Mouse (Mus musculus) kidney, postnatal 36 days (tissue): ENCODE measurements around the gene Papss2.

ENCODE experiments used
- DNase-seq, 2 experiments: peaks; one replicate each; pipeline ENCODE4 v3.0.0; 2021 to 2022; ENCODE audit warnings: mixed read lengths in 2 of 2

Papss2 gene

DNA sequence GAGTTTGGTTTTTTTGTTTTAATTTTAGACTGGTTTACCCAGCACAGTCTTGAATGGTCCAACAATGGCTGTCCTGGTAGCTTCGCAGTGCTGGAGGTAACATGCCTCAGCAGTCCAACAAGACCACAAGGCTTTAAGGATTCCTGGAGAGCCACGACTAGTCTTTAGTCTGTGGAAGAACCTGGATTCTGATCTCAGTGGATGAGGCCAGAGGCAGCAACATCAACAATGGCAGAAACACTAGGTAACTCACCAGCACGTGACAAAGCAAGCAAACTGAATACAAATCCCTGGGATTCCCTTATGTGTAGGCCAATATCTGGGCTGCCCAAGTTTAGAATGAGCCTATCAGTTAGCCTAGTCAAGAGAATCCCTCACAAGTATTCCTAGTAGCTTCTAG lies 117.9 kb downstream of the Papss2 start:
- no peak for DNase-seq

DNA sequence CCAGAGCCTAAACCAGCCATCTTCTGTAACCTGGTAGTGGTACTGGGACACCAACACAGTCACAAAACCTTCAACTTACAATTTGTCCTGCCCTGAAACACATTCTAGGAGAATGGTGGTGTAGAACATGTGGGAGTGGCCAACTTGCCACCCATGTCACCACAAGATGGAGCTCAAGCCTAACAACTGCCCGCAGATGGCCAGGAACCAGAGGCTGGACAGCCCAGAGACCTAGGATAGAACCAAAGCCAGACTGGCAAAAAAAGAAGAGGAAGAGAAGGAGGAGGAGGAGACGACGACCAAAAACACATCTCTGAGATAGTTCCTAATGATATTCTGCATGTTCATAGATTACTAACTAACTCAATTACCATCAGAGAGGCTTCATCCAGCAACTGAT lies 119.6 kb downstream of the Papss2 start:
- peak; percentile 85 to 87 for DNase-seq

DNA sequence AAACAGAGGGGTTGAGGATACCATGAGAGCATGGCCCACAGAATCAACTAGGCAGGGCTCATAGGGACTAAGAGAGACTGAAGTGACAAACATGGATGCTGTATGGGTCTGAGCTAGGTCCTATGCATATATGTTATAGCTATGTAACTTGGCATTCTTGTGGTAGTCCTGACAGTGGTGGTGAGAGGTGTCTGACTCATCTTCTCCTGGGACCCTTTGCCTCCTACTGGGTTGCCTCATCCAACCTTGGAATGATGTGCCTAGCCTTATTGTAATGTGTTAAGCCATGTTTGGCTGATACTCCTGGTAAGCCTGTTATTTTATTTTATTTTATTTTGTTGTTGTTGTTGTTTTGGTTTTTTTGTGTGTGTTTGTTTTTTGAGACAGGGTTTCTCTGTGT lies 120.1 kb downstream of the Papss2 start:
- no peak for DNase-seq
